Mouse (Mus musculus): ENCODE measurements around the gene Vmn1r174.
"Not testable (repeated sequence)": the region's sequence is repeated elsewhere in the genome, so short reads cannot be mapped to it uniquely, and the experiment has no call there.

Vmn1r174 gene

GRCm38 (mm10) chr7:23751970-23752369, at the start of gene Vmn1r174:
Gene Vmn1r174 (plus strand): TSS chr7:23752270.
- not testable (repeated sequence) for DNase-seq

- no peak for DNase-seq
These were observed 32.5 kb downstream of the Vmn1r174 start for GRCm38 (mm10) chr7:23784526-23784925.

GRCm38 (mm10) chr7:23810543-23810942, 58.5 kb downstream of the Vmn1r174 start, which contains the start of gene Vmn1r175:
Gene Vmn1r175 (minus strand): TSS chr7:23810643.
- DNase-seq, result not testable (repeated sequence)

Data from cerebellum, adult 8-10 months (tissue).